Mouse (Mus musculus) colon, adult 2 months (tissue): ENCODE measurements around the gene Zdhhc14. TPM values are rescaled to one million over a fixed set of nuclear protein-coding genes. Genes with fewer than 3 reads are reported as not detected.

Experiments
- polyA plus RNA-seq: library from polyadenylated mRNA; depleted of rRNA; stranded (reverse); fragments of >200 nt; gene quantifications from 2 replicates; pipeline ENCODE4 v1.2.3, GENCODE M21; 2012; rRNA removed

The Zdhhc14 gene
- 5.4 and 6.9 TPM in 2 replicates for polyA plus RNA-seq

DNA sequence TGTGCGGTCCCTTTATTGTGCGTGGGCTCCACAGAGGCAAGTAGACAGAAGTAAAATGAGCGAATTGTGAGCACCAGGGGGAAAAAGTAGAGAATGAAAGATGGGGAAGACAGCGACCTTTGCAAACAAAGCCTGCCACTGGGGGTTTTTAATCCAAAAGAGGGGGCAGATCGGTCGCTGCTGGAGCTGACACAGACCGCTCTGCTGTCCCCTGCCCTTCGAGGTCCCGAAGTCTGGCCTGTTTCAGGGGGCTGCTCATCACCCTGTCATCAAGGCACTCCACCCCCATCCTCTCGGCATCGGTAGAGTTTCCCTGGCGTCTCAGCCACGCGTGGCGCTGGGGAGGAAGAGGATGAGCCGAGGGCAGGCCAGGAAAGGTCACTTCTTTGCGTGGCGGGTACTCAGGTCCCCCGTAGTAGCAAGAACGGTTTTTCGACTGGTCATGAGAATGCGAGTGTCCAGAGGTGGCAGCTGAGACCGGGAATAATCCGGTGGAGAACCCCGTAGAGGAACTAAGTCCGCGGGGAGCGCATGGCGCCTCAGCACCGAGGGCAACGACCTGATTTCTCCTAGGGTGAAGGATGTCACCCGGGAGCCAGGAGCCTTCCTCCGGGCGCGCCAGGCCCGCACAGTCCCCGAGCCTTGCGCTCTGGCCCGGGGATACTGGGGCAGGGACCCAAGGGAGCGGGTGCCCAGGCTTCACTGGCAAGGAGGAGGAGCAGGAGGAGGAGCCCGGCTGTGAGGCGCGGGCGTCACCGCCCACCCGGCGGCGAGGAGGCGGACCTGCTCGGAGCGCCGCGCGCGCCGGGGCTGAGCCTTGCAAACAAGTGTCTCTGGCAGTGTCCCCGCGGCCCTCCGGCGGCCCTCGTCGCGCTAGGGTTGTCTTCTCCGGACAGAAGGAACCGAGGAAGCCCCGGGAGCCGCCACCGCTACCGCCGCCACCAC, at the start of gene Zdhhc14:
Gene Zdhhc14 (plus strand): TSS at position 757 of the 945 bp plus-strand sequence.

Other genes starting within 250 kb of the Zdhhc14 start
- 0.24 and 0.49 TPM in 2 replicates for gene Ldhal6b, start 73.8 kb upstream of the Zdhhc14 start, polyA plus RNA-seq
- 4.0 and 5.0 TPM in 2 replicates for gene Tmem242, start 52.3 kb upstream of the Zdhhc14 start, polyA plus RNA-seq